Mouse (Mus musculus): ENCODE results near the gene Ddn.

Gene Ddn

DNA sequence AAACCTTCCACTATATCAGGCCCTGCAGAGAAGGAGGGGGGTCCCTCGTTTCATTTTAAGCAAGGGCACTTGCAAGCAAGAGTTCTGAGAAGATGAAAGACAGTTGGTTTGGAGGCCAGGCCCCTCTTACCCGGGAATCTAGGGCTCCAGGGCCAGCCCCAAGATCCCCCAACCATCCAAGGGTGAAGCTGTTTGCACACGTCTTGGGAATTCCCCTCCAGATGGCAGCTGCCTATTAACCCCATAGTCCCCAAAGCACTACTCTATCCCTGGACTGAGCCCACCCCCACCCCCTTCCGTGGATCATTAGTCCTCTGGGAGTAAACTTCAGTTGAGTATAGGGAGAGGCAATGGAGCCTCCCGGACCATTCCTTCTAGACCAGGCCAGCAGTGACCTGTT is 33.8 kb downstream of the Ddn start:
- DNase-seq (ENCODE audit: low read depth, low spot score), result no peak

DNA sequence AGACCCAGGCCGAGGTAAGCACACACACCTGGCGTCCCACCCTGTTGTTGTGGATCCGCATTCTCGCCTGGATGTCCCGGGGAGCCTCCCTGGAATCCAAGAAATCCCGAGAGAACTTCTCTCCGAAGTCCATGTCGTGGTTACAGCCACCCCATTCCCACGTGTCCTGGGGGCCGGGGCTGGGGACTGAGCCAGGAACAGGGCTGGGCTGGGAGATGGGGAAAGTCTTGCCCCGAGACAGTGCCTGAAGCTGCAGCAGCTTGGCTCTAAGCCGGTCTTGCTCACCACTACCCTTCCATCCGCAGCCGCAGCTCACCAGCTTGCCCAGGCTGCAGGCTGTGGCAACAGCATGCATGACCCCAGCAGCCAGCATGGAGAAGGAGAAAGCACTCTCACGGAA is 35.2 kb downstream of the Ddn start:
- DNase-seq (ENCODE audit: low read depth, low spot score), result no peak

DNA sequence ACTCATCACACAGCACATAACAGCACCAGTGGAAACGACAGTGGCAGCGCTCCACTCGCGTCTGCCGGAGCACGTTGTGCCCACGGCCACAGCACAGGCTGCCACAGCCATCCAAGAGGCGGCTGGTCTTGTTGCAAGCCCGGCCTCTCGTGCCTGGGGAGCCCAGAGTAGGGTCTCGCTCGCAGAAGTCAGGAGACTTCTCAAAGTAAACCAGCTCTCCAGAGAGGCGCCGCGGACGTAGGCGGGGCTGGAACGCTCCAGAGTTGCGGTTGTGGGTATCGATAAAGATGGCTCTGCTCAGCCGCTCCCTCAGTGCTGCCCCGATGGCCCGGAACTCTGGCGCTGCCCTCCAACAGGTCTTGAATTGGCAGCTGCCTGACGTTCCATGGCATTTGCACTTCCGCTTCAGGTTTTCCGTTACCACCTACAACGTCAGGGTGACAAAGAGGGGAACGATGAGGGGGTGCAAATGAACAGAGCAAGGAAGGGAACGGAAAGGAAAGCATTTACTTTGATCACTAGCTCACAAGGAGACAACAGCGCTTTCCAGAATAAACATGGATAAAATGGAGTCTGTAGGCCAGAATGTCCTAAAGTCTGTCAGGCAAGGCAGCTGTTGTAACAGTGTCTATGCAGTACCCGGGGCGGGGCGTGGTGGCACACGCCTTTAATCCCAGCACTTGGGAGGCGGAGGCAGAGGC is 36.6 kb downstream of the Ddn start:
- DNase-seq (ENCODE audit: low read depth, low spot score), result no peak

DNA sequence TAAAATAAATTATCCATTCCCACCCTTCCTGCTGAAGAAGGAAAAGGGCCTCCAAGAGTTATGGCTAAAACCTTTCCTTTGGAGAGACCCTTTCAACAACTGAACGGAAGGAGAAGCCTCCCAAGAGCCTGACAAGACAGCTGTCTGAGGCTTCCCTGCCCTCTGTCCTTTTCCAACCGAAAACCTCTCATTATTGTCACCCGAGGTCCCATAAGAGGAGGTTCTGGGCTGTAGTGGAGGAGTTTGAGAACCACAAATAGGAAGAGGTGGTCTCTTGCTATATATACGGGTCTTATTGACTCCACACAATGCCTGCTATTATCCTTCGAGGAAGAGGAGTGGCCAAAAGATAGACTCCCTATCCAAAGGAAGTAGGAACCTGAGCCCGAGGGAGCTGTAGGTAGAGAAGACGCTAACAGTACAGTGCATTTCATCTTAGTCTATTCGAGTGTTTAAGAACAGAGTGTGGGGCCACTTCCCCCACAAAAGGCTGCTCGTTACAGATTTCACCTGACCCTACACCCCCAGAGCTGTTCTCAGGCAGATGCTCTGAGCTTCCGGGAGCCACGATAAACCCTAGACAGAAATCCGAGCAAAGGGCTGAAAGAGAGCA is 37.4 kb downstream of the Ddn start:
- no peak for DNase-seq (ENCODE audit: low read depth, low spot score)

DNA sequence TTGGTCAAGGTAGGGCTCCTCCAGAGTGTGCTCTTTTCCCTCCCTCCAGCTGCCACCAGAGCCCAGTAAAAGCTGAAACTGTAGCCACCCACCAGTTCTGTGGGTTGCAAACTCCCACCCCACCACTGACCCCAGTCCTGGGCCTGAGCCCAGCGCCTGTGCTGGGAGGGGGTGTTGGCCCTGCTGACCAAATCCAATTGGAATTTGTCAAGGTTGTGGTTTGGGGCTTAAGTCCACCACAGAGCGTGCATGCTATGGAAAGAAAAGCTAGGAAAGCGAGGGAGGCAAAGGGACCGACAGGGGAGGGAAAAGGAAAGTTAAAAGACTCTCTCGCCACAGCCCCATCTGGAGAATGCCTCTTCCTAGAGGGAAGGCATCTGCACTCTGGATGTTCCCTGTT is 41.0 kb downstream of the Ddn start:
- DNase-seq (ENCODE audit: low read depth, low spot score), result no peak

DNA sequence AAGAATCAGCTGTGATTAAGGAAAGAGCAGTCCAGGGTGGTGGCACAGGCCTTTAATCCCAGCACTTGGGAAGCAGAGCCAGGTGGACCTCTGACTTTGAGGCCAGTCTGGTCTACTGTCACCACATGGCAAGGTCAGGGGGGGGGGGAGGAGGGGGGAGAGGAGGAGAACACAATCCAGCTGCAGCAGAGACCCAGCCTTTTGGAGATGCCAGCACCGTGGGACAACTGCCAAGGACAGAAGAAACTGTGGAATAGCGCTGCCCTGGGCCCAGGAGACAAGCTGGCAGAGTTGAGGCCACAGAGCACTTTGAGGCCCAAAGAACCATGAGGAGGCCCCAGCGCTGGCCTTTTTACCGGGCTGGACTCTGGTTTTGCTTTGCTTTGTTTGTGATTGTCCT is 43.4 kb downstream of the Ddn start:
- no peak for DNase-seq (ENCODE audit: low read depth, low spot score)

DNA sequence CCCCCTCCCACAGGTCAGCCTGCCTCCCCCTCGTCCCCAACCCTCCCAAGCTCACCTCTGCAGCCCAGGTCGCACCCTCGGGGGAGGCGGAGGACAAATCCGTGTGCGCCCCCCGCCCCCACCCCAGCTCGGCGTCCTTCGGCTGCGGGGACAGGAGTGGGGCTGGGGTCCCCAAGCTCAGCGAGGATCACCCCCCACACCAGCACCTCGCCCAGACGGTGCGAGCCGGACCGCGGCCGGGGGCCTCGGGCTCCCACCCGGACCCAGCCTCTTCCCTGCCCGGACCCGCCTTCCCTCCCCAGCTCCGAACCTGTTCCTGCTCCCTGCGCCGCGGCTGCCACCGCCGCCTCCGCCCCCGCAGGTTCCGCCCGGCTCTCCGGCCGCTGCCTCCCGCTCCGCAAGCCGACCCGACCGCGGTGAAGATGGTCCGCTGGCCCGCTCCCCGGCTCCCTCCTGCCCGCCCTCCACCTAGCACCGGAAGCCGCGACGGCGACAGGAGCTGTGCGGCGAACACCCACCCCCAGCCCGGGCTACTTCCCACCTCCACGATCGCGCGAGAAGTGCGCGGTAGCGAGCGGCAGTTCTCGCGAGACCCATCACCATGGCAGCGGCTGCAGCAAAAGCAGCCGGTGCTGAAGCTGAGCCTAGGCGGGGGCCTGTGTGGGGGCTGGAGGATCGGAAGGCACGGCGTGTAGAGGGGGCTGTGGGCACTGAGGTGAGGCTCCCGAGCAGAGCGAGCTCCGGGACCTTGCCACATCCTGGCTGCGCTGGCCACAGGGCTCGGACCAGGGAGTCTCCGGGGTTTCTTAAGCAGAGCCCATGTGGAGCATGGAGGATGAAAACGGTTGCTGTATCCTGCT is 46.4 kb downstream of the Ddn start, which contains the start of gene Arf3:
TSS of gene Arf3 (minus strand) at position 545 of the 860 bp plus-strand sequence.
- DNase-seq (ENCODE audit: low read depth, low spot score), result peak; percentile 97

DNA sequence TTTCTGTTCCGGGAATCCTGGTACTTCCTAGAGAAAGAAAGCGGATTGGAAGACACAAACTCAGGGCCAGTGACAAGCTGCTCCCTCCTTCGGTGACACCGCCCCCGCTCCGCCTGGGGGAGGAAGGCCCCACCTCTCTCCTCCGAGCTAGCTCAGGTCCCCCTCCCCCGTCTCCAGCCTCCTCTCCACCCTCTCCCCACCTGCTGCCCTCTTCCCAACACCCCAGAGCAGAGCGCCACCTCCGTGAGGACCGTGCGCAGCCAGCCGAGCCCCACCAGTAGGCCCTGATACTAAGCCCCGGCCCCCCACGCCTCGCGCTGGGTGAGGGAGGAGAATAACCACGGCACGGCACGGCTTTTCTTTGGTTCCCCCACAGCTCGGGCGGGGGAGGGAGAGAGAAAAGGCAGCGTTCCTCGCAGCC is 47.1 kb downstream of the Ddn start:
- DNase-seq (ENCODE audit: low read depth, low spot score), result peak; percentile 77

DNA sequence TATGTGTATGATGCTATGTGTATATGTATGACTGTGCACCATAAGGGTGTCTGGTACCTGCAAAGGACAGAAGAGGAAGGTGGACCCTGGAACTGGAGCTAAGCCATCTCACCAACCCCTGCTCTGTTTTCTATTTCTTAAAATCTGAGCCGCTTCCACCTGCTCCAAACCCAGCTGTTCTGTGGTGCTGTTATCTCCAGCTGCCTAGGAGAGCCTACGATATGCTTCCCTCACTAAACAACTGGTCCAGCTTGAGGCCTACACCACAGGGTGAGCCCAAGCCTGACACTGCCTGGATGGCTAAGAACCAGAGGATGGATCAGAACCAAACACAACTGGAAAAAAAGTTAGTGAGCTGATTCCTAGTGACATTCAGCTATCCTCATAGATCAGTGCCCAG is 55.2 kb downstream of the Ddn start:
- DNase-seq (ENCODE audit: low read depth, low spot score), result no peak

Measured in mesoderm, embryonic 11.5 days (tissue).